Mouse (Mus musculus): ENCODE results near the gene Lin37. TPM values are rescaled to one million over a fixed set of nuclear protein-coding genes. Genes with fewer than 3 reads are reported as not detected.

The Lin37 gene
- polyA plus RNA-seq, 1 experiment from 2014 or later, result 38.8 TPM

DNA sequence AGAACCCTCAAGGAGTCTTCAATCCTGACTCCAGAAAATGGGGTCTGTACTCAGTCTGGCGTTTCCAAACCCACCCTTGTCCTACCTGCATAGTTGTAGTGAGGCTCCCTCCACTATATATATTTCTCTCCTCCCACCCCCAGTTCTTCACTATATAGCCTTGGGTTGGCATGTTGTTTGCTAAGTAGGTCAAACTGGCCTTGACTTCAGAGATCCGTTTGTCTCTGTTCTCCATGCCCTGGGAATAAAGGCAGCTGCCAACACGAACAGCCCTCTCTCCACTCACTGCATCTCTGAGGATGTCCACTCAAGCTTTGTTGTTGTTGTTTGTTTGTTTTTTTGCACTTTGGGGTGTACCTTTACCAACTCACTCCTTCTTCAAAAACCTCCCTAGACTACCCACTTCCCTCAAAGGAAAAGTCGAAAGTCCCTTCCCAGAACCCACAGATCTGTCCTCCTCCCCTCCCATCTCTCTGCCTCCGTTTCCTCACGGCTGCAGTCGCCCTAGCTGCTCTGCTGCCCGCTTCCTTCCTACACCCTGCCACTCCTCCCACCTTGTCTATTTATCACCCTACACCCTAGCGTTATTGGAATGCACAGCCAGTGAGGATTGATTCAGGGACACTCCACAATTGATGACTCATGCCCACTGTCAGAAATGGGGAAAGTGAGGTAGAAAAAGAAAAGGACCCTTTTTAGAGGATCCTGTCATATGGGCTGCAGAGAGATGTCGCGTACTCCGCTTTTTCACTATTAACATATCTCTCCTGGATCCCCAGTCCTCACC, 789 bp downstream of the Lin37 start:
- H3K36me3 ChIP-seq, result peaks cover 22% of the 10 kb centered on the region
- peak overlapping the region; percentile 59 for H3K4me3 ChIP-seq
- ATAC-seq (ENCODE audit: borderline replicate concordance, extremely low read depth, low FRiP score, low TSS enrichment), result no peak
- peak overlapping the region; percentile 49; the same call in 1 of the 2 replicates for H3K27ac ChIP-seq
- no peaks in the 10 kb centered on the region for H3K27me3 ChIP-seq
- peak overlapping the region; percentile 67 for H3K9ac ChIP-seq
- no peaks in the 10 kb centered on the region for H3K9me3 ChIP-seq
- 11% methylated on average over 12 of the region's 12 CpGs for WGBS
- peak overlapping the region; percentile 87 for H3K4me2 ChIP-seq
- H3K4me1 ChIP-seq, result peaks cover 29% of the 10 kb centered on the region

DNA sequence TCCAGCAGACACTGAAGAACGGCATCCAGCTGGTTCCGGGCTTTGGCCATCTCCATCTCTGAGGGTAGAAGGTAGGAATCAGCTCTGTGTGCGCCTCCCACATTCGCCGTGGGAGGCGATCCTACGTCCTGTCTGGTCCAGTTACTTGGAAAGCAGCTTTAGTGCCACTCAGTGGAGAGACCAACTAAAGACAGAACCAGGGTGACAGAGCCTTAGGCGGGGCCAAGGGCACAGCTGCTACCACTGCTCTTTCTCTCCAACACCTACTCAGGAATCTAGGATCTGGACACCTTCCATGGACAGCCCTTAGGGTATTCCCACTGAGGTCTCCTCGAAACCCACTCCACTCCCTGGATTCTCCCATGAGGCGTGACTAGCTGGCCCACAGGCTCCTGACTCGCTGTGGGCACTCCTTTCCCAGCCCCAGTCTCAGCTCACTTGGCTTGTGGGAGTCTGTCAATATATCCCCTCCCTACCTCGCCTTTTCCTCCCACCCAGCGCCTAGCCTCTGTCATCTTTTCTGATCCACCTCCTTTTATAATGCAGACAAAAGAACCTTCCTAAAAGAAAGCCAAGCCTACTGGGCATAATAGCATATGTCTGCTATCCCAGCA, 1.6 kb downstream of the Lin37 start:
- Histone ChIP-seq H3K4me1 (peaks cover 34% of the 10 kb centered on the region), H3K36me3 (peaks cover 22% of the 10 kb centered on the region), H3K9me3 (no peaks in the 10 kb centered on the region), H3K4me2 (peak overlapping the region; percentile 87), H3K27me3 (no peaks in the 10 kb centered on the region), H3K27ac (no peak overlapping the region), H3K4me3 (peak overlapping the region; percentile 59), H3K9ac (peak overlapping the region; percentile 67; the same call in 1 of the 2 replicates)
- no peak for ATAC-seq (ENCODE audit: borderline replicate concordance, extremely low read depth, low FRiP score, low TSS enrichment)
- WGBS, result 89% methylated on average over 13 of the region's 13 CpGs

DNA sequence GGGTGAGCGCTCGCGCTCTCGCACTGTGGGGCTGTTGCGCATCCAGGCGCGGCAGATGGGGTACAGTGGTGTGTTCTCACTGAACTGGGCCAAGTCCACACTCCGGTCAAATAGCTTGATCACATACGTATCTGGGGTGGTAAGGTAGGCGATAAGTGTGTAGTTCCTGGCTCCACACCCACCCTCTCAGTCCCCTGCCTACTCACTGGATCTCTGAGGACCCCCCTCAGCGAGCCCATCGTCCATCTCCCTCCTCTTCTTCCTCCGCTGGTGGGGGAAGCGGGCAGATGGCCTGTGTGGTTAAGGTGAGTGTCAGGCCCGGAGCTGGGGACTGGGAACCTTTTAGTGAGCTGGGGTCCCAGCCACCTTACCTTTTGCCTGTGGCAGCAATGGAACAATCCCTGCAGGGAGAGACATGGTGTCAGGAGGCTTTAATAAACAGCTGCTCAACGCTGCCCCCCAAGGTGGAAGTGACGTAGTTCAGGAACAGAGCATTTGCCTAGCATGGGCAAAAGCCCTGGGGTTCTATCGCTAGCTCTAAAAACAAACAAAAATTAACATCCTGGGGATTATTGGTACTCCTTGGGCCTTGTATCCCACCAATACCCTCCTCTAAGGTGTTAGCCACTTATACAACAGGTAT, 2.6 kb downstream of the Lin37 start:
- Histone ChIP-seq H3K4me1 (peaks cover 36% of the 10 kb centered on the region), H3K4me3 (no peak overlapping the region), H3K9ac (no peak overlapping the region), H3K27ac (no peak overlapping the region), H3K4me2 (no peak overlapping the region), H3K9me3 (no peaks in the 10 kb centered on the region), H3K27me3 (no peaks in the 10 kb centered on the region), H3K36me3 (peaks cover 22% of the 10 kb centered on the region)
- 90% methylated on average over 18 of the region's 18 CpGs for WGBS
- ATAC-seq (ENCODE audit: borderline replicate concordance, extremely low read depth, low FRiP score, low TSS enrichment), result no peak

DNA sequence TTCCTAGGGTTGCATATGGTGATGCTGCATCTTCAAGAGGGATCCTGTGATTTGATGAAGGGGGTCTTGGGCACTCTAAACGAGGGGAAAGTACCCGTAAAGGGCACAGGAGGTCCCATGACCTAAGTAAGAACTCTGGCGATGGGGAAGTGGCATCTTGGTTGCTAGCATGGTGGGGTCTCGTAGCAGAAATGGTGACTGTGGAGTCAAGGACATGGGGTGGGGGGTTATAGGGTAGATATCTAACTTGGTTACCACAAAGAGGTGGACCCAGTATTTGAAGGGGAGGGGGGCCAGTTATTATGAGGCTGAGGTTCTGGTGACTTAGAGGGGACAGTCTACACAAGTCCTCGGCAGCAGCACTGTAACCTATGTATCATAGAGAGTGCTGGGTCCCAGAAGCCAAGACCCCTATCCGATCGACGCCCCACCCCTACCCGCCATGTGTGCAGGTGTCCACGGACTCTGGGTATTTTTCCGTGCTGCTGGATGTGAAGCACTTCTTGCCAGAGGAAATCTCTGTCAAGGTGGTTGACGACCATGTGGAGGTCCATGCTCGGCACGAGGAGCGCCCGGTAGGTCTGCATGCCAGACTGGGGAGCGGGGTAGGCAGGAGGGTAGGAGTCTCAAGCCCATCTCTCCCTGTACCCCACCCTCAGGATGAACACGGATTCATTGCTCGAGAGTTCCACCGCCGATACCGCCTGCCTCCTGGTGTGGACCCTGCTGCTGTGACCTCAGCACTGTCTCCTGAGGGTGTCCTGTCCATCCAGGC, 5.6 kb downstream of the Lin37 start:
- Histone ChIP-seq H3K4me1 (peaks cover 33% of the 10 kb centered on the region), H3K9me3 (no peaks in the 10 kb centered on the region), H3K4me2 (peak overlapping the region; percentile 97), H3K4me3 (peak overlapping the region; percentile 67), H3K27ac (no peak overlapping the region), H3K9ac (peak overlapping the region; percentile 81; the same call in 1 of the 2 replicates), H3K36me3 (peaks cover 26% of the 10 kb centered on the region), H3K27me3 (no peaks in the 10 kb centered on the region)
- ATAC-seq (ENCODE audit: borderline replicate concordance, extremely low read depth, low FRiP score, low TSS enrichment), result no peak
- WGBS, result 77% methylated on average over 22 of the region's 22 CpGs

DNA sequence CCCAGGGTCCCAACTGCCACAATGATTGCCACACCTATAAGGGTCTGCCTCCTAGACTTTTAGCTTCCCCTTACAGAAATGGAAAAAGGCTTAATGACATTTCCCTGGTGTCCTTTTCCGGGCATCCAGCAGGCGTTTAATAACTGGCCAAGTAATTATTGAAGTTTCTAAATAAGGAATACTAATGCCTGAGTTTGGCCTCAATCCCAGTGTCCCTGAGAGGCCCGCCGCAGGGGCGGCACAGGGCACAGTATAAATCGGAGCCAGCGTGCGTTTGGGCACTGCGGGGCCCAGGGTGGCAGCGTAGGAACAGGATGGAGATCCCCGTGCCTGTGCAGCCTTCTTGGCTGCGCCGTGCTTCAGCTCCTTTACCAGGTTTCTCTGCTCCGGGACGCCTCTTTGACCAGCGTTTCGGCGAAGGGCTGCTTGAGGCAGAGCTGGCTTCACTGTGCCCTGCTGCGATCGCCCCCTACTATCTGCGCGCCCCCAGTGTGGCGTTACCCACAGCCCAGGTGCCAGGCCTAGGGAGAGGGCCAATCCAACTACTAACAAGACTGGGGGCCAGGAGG, 6.5 kb downstream of the Lin37 start:
- 1% methylated on average over 20 of the region's 23 CpGs for WGBS
- peak overlapping the region; percentile 98 for H3K27ac ChIP-seq
- H3K27me3 ChIP-seq, result no peaks in the 10 kb centered on the region
- peak overlapping the region; percentile 81 for H3K9ac ChIP-seq
- peaks cover 24% of the 10 kb centered on the region for H3K4me1 ChIP-seq
- no peaks in the 10 kb centered on the region for H3K9me3 ChIP-seq
- H3K4me3 ChIP-seq, result peak overlapping the region; percentile 67
- H3K4me2 ChIP-seq, result peak overlapping the region; percentile 97
- peaks cover 30% of the 10 kb centered on the region for H3K36me3 ChIP-seq
- no peak for ATAC-seq (ENCODE audit: borderline replicate concordance, extremely low read depth, low FRiP score, low TSS enrichment)

DNA sequence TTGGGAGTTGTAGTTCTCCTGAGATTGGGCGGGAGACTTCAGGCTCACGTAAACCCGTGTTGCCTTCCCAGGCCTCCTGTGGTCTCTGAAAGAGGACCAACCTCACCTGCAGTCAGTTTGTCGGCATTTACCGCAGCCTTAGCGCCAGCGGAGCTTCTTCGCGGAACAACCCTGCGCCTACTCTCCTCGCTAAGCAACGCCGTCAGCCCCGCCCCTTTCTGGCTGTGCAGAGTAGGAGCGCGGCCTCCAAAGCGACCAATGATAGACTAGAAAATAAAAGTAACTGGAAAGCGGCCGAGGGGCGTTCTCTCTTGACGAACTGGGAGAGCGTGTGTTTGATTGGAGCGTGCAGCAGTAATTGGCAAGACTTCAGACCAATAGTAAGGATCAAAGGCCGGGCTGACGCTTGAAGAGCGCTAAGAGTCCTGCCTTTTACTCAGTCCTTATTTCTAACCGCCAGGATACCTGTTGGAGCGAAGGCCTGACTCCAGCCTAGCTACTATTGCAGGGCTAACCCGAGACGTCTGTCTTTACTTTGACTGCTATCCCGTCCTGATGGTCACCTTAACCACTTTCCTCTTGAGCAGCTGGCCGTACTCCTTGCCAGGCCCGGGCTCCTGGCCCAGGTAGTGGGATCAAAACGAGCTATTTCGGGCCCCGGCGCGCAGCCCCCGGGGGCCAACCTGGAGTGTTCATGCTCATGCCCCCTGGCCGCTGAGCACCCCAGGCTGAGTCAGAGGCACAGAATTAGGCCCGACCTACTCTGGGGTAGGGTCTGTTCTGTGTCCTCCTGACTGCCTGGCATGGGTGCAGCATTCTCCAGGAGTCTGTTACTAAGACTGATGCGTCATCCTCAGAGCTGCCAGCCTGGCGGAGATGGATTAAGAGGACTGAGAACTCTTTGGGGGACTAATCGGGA, 7.3 kb downstream of the Lin37 start, which contains the start of the genes Hspb6 and Proser3:
Gene Hspb6 (plus strand): TSS at position 77 of the 919 bp plus-strand sequence.
Gene Proser3 (minus strand): TSS at position 198 of the 919 bp plus-strand sequence.
- H3K27ac ChIP-seq, result peak within 1 kb of the TSS; percentile 98
- under 1% methylated on average over 44 of the region's 44 CpGs for WGBS
- H3K4me2 ChIP-seq, result peak within 1 kb of the TSS; percentile 97
- H3K36me3 ChIP-seq, result peaks cover 37% of the 10 kb centered on the region
- peaks cover 21% of the 10 kb centered on the region for H3K4me1 ChIP-seq
- H3K9me3 ChIP-seq, result no peaks in the 10 kb centered on the region
- ATAC-seq (ENCODE audit: borderline replicate concordance, extremely low read depth, low FRiP score, low TSS enrichment), result peak; percentile 93
- peak within 1 kb of the TSS; percentile 81 for H3K9ac ChIP-seq
- no peaks in the 10 kb centered on the region for H3K27me3 ChIP-seq
- peak within 1 kb of the TSS; percentile 67 for H3K4me3 ChIP-seq

DNA sequence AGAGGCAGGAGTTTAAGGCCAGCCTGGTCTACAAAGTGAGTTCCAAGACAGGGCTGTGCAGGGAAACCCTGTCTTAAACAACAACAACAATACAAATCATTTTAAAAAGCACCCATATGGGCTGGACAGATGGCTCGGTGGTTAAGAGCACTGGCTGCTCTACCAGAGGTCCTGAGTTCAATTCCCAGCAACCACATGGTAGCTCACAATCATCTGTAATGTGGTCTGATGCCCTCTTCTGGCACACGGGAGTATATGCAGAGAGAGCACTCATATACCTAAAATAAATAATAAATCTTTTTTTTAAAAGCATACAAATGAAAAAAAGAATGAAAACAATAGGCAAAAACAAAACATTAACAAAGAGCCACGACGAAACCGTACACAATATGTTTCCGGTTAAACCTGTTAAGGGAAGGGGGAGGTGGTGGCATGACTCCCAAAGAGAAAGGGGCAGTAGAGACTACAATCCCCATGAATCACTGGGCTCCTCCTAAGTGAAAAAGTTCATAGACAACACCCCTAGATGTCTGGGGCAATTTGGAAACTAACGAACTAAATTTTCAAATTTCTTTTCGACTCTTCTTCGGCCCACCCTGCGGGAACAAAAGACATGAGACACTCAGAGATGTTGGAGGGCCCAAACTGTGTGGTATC, 8.1 kb downstream of the Lin37 start:
- H3K4me1 ChIP-seq, result peaks cover 21% of the 10 kb centered on the region
- no peaks in the 10 kb centered on the region for H3K27me3 ChIP-seq
- no peaks in the 10 kb centered on the region for H3K9me3 ChIP-seq
- H3K27ac ChIP-seq, result peak overlapping the region; percentile 98
- peak; percentile 58 for ATAC-seq (ENCODE audit: borderline replicate concordance, extremely low read depth, low FRiP score, low TSS enrichment)
- H3K4me3 ChIP-seq, result peak overlapping the region; percentile 67
- peaks cover 30% of the 10 kb centered on the region for H3K36me3 ChIP-seq
- H3K9ac ChIP-seq, result peak overlapping the region; percentile 68
- H3K4me2 ChIP-seq, result peak overlapping the region; percentile 97
- 2% methylated on average over 10 of the region's 10 CpGs for WGBS

DNA sequence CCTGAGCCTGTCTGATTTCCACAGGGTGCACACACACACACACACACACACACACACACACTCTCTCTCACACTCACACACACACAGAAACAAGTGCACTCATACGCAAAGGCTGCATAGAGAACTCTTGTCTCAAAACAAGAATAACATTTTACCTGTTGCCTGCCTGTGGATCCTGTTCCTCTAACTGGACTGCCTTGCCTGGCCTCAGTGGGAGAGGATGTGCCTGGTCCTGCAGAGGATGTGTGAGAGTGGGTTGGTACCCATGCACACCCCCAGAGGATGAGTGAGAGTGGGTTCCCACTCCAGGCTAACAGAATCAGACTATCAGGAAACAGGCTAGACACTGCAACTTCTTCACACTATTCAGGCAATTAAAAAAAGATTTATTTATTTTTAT, 9.0 kb downstream of the Lin37 start:
- no peaks in the 10 kb centered on the region for H3K9me3 ChIP-seq
- no peak overlapping the region for H3K27ac ChIP-seq
- no peak overlapping the region for H3K4me2 ChIP-seq
- H3K9ac ChIP-seq, result no peak overlapping the region
- no peak overlapping the region for H3K4me3 ChIP-seq
- no peak for ATAC-seq (ENCODE audit: borderline replicate concordance, extremely low read depth, low FRiP score, low TSS enrichment)
- WGBS, result 90% methylated on average over 1 of the region's 1 CpGs
- no peaks in the 10 kb centered on the region for H3K27me3 ChIP-seq
- peaks cover 21% of the 10 kb centered on the region for H3K4me1 ChIP-seq
- H3K36me3 ChIP-seq, result peaks cover 30% of the 10 kb centered on the region

DNA sequence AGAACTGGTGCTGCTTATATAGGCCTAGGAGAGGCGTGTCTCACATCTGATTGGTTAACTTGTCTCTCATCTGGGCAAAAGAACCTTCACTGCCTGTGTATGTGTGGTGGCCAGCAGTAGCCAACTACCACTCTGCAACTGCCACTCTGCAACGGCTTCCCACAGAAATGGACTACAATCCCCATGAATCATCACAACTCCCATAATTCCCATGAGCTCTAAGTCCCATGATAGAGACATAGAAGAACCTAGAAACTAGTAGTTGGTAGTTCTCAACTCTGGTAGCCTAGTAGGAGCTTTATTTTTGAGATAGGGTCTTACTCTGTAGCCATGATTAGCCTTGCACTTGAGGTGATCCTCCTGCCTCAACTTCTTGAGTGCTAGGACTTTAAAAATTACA, 9.8 kb downstream of the Lin37 start:
- no peak overlapping the region for H3K27ac ChIP-seq
- H3K9ac ChIP-seq, result no peak overlapping the region
- H3K27me3 ChIP-seq, result no peaks in the 10 kb centered on the region
- no peak for ATAC-seq (ENCODE audit: borderline replicate concordance, extremely low read depth, low FRiP score, low TSS enrichment)
- 78% methylated on average over 2 of the region's 2 CpGs for WGBS
- no peak overlapping the region for H3K4me3 ChIP-seq
- peaks cover 28% of the 10 kb centered on the region for H3K36me3 ChIP-seq
- H3K4me2 ChIP-seq, result no peak overlapping the region
- H3K4me1 ChIP-seq, result peaks cover 21% of the 10 kb centered on the region
- H3K9me3 ChIP-seq, result no peaks in the 10 kb centered on the region

DNA sequence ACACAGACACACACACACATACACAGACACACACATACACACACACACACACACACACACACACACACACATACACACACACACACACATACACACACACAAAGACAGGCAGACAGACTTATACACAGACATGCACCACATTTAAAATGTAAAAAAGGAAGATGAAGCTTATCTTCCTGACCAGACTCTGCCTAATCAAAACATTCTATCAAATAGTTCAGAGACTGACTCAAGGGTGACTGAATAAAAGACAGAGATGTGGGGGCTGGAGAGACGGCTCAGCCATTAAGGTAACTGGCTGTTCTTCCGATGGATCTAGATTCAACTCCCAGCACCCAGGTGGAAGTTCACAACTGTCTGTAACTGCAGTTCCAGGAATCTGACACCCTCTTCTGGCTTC, 15.3 kb downstream of the Lin37 start:
- Histone ChIP-seq H3K36me3 (peaks cover 51% of the 10 kb centered on the region), H3K4me3 (no peak overlapping the region), H3K4me2 (no peak overlapping the region), H3K4me1 (no peaks in the 10 kb centered on the region), H3K27ac (no peak overlapping the region), H3K9ac (no peak overlapping the region), H3K27me3 (no peaks in the 10 kb centered on the region), H3K9me3 (no peaks in the 10 kb centered on the region)
- 88% methylated on average over 2 of the region's 2 CpGs for WGBS
- ATAC-seq (ENCODE audit: borderline replicate concordance, extremely low read depth, low FRiP score, low TSS enrichment), result no peak

All from lung, embryonic 15.5 days (tissue).